Mouse (Mus musculus): ENCODE measurements at regions not wholly inside any gene's neighbourhood (a gene's known extent, or its start where the extent isn't known, plus 50 kb on each side); places are given as distances from the start of the nearest gene placed in this dataset.

GRCm38 (mm10) chr14:46234040-46234439, 145.2 kb upstream of the Gm15217 start:
- no peak for TF ChIP-seq TCF12 (IDR thresholded peaks at IDR 0.05; ENCODE audit: insufficient read depth, poor library complexity, severe bottlenecking)
- no peak for TF ChIP-seq POLR2A (IDR thresholded peaks at IDR 0.05; ENCODE audit: insufficient read length, low read depth)
- no peak for TF ChIP-seq MAX (IDR thresholded peaks at IDR 0.05; ENCODE audit: low read depth)
- no peak for TF ChIP-seq POLR2AphosphoS2 (IDR thresholded peaks at IDR 0.05; ENCODE audit: insufficient read length, low read depth)
- no peak for TF ChIP-seq MYOG (IDR thresholded peaks at IDR 0.05; ENCODE audit: control insufficient read depth in 1 of 3, insufficient read depth in 1 of 3, insufficient read length in 2 of 3, low read depth in 2 of 3)
- no peak for TF ChIP-seq USF1 (IDR thresholded peaks at IDR 0.05; ENCODE audit: low read depth)

Measured in myocyte (in vitro differentiated cells).